Mouse (Mus musculus) CD8-positive naive resting alpha-beta T cell, adult 2 months (primary cell): ENCODE measurements around the gene Lyz1.
A peak's percentile ranks its signal among the peaks of the same experiment; 100 is the strongest.
"Not testable (repeated sequence)": the region's sequence is repeated elsewhere in the genome, so short reads cannot be mapped to it uniquely, and the experiment has no call there.

Source experiments
- DNase-seq, 2 experiments: peaks; one replicate each; pipeline ENCODE4 v3.0.0; 2022; ENCODE audit warnings: low read depth in 2 of 2, low spot score in 2 of 2

Gene Lyz1

DNA sequence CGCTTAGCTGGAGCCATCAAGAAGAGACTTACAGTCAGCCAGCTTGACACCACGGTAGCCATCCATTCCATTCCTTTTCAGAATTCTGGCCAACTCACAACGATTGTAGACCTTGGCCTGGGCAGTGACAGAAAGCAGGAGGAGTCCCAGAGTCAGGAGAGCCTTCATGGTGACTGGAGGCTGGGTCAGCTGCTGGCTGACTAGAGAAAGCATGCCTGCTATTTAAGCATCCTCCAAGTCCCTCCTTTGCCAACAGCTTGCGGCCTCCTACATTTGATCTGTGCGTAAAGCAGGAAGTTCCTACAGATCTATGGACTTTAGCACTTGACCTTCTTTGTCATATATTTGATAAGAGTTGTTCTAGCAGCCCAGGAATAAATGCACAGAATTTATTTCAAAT is at the start of gene Lyz1:
Lyz1 (minus strand) TSS at position 198 of the 400 bp plus-strand sequence.
- DNase-seq: no peak

DNA sequence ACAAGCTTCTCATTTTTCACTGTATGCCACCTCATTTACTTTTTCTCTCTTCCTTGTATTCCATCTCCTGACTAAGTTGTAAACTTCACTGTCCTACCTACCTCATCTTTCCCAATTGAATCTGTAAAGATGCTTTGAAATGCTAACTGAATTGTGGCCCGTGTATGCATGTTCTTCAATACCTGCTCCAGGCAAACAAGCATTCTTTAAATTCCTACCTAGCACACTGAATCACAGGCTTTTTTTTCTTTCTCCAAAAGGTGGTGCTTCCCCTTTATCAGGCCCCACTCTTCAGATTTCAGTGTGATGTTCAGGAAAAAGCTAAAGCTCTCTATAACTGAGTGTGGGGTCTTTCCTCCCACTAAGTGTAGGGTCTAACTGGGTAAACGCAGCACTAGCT is 49.7 kb upstream of the Lyz1 start:
- no peak for DNase-seq

DNA sequence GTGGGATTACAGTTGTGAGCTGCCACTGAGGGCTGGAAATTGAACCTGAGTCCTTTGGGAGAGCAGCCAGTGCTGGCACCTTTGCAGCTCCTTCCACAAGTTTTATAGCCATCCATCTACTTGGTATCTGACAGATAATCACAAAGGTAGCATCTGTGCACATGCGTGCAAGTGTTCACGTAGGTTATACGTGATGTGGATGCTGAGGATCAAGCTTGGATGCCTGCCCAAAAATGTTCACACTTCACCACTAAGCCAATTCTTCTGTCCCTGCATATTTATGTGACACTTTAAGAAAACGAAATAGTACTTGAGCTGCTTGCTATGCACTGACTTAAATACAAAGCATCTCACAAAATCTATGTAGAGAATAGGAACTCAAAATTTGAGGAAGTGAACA is 48.4 kb upstream of the Lyz1 start:
- no peak for DNase-seq

DNA sequence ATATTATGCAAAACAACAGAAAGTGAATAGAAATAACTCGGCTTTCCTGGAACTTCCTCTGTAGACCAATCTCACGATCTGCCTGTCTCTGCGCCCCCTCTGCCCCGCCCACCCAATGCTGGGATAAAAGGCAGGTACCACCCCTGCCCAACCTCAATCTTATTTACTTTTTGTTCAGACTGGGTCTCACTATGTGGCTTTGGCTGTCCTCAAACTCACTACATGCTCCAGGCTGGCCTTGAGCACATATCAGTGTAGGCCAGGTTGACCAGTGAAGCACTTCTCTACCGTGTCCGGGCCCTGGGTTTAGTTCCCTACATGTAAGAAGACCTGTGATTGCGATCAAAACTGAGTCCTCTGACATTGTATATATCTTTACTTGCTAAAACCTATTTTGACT is 46.6 kb upstream of the Lyz1 start:
- DNase-seq: no peak

DNA sequence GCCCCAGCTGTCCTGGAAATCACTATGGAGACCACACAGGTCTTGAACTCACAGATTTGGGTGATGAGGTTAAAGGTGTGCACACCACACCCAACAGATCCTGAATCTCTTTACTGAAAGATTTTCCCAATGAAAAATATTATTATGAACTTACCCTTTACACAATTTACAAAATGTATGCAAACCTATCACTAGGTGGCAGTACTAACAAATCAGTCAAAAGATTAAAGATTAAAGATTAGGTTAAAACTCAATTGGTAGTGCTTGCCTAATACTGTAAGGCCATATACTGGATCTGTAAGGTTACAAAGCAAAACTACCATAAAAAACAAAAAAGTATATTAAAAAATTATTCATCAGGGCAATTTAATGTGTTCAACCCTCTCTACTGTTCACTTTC is 45.3 kb upstream of the Lyz1 start:
- DNase-seq: no peak

DNA sequence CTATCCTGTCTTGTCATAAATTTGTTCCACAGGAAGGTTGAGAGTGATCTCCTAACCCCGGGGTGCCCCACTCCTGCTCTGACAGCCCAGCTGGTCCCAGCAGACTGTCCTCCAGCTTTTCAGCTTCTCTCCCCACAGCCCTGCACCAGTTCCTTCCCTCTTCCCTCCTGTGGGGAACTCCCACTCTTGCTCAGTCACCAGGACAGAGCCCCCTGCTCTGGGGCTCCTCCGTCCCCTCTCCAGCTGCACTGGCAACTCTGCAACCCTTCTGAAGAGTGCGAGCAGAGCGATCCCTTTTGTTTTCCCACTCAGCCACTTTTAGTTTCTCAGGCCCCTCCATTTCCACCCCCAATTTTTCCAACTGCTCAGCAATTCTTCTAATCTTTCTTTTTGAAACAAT is 43.0 kb upstream of the Lyz1 start:
- DNase-seq: no peak

DNA sequence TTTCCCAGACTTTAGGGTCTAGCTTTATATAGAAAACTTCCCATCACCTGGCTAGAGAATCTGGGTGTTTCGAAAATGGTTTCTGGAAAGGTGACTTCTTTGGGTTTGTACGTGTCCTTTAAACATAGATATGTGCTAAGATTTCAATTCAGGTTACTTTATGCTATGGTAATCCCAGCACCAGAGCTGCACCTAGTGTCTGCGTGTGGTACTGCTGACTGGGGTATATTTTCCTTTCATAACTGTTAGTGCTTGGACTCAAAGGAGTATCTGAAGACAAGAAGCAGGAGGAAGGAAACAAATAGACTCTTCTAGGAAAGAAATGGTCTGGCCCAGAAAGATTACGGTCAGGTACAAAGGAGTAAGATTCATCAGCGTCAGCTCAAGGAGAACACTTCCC is 37.9 kb upstream of the Lyz1 start:
- DNase-seq: peak in 1 of 2 experiments; percentile 21

DNA sequence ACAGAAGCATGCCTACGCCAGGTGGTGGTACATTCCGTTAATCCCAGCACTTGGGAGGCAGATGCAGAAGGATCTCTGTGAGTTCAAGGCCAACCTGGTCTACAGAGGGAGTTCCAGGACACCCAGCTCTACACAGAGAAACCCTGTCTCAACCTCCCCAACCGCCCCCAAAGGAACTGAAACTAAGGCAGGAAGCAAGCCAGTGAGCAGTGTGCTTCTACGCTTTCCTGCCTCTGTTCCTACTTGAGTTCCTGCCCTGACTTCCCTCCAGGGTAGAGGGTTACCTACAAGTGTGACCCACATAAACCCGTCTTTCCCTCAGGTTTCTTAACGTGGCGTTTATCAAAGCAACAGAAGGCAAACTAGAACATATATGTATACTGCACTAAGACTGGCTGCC is 31.1 kb upstream of the Lyz1 start:
- DNase-seq: no peak

DNA sequence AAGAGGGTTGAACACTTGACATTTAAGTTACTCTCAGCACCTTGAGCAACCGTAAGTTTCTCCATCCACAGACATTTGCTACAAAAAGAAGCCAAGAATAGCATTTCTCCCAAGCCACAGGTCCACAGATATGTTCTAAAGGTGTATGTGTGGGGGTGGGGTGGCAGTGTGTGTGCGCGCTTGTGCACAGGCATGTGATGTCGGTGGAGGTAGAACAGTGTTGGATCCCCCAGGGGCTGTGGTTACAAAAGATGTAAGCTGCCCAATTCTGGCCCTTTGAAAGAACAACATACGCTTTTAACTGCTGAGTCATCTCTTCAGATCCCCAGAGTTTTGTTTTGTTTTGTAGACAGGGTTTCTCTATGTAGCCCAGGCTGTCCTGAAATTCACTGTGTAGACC is 30.0 kb upstream of the Lyz1 start:
- DNase-seq: no peak

DNA sequence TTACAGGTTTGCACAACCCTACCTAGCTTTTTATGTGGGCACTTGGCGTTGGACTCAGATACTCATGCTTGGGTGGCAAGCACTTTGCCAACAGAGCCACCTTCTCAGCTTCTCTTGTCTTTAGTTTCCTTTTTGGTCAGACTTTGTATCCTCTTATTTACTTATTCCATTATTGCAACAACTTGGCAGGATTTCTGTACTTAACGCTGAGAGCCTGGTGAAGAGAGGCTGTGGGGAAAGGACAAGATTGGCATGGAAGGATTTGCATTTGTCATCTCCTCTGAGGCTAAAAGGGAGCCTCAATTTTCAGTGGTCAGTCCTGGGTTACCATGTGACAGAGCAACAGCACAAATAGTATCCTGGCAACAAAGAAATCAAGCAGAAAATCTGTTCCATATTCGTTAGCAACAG is 27.9 kb upstream of the Lyz1 start:
- no peak for DNase-seq

DNA sequence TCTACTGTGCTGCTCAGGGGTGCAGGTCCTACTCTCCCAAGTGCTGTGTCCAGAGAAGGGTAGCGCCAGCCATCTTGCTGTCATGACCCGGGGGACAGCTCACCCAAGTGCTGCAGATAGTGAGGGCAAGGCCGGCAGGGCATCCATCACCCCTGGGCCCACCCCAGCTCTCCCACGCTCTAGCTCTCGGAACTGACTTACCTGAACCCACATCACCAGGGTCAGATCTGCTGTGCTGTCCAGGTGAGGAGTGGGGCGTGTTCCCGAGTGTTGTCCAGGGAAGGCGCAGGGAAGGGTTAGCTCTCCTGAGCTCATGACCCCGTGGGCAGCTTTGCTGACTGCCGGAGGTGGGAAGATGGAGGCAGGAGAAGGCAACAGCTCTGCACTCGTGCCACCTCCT is 23.7 kb upstream of the Lyz1 start:
- DNase-seq: no peak

DNA sequence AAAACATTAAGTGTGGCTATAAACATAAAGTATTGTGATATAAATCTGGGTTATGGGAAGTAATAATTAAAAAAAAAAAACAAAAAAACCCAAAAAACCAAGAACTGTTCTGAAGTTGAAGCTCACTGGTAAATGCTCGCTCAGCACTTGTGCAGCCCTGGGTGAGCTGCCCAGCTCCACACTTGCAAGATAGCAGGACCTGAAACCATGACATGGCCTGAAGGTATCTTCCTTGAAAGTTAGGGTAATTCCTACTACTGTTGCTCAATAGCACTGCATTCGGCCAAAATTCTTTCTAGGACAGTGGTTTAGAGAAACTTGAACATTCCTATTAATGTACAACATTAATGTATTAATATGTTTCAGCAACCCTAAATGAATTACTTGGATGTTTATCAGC is 20.5 kb upstream of the Lyz1 start:
- DNase-seq: no peak

DNA sequence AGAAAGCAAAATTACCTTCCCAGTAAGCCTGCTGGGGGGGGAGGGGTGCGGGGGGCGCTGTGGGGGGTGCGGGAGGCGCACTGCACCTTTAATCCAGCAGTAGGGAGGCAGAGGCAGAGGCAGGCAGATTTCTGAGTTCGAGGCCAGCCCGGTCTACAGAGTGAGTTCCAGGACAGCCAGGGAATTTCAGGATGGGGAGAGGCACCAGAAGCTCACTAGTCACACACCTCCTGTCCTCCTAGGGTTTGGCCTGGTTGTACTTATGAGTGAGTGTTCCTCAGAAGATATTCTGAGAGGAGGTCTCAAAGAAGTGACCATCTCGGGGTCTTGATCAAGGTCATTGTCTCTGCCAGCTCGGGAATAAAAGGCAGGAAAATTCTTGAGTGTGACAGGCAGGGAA is 19.5 kb upstream of the Lyz1 start:
- DNase-seq: no peak

DNA sequence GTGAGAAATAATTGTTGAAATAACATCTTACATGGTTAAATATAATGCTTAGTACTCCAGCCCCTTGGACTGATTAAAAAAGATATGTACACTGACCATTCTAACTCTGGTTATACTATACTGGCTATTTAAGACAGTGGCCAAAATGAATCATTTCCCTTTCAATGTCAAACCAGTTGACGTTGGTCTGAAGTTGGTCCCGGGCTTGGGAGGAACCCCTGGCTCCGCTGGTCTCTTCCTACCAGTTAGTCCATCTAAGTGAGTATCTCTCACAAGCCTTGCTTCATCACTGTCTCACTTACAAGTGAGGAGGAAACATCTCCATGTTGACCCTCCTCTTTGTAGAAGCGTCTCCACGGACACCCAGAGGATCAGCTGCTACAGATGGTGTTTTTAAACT is 11.7 kb upstream of the Lyz1 start:
- no peak for DNase-seq

DNA sequence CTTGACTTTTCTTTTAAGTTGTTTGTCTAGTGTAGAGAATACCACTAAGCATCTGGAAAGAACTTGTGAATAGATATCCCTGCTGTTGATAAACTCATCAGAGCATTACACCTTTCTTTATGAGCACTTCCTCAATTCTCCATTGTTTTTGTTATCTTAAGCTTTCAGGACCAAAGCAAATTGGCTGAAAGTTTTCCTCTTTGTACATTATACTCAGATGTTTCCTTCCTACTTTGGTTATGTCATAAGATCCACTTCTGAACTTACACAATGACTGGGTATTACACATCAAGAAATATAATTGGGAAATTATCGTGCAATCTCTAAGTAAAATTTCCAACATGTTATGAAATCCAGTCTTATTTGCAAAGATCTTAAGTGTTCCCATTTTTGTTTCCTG is 9.0 kb upstream of the Lyz1 start:
- DNase-seq: no peak

DNA sequence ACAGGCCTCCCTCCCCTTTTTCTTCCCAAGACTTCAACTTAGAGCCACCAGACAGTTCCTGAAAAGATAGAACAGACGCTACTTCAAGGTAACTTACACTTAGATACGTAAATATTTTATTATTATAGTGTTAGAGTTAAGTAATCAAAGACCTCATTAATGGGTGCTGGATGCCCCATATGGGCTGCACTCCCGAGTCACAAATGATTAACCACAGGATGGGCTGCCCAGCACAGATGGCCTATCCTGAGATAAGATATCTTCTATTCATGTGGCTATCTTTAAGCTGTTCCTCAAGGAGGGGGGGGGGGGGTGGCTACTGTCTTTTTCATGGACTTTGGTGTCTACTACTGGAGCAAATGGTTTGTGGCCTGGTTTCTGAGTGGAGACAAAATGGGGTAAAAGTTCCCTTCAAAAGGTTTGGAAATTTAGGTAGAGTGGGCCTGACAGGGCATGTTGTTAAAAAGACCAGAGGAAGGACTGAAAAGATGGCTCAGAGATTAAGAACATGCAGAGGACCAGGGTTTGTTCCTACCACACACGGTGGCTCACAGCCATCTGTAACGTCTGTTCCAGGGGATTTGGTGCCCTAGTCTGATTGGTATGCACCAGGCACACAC is 7.3 kb upstream of the Lyz1 start:
- DNase-seq: no peak

DNA sequence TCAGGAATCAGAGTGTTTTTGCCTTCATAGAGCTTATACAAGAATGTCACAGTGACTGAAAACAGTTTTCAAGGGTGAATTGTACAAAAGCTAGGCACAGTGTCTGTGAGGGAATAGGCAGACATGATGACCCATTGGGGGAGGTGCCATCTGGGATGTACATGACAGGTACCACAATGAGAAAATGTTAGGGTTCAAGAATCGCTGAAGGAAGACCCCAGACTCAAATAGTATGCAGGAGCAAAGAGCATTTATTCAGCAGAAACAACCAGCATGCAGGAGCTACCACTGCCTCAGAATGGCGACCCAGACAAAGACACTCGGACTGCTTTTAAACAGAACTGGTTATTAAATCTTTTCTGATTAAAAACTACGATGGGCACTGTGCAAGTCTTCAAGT is 6.4 kb upstream of the Lyz1 start:
- no peak for DNase-seq

DNA sequence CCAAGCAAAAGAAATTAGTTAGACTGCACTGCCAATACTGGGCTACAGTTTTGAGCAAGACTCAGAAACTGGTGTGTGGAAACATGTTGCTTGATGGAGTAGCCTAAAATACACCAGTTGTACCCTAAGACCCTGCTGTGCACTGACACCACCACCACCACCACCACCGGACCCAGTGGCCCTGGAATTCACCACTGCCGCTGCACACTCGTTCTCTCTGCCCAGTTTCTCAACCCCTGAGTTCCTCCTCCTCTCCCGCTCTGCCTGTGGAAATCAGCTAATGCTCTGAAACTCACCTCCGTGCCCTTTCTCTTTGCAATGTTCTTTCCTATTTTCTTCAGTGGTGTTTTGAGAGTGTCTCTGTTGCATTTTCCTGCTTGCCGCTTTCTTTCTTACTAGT is 5.7 kb upstream of the Lyz1 start:
- DNase-seq: no peak

DNA sequence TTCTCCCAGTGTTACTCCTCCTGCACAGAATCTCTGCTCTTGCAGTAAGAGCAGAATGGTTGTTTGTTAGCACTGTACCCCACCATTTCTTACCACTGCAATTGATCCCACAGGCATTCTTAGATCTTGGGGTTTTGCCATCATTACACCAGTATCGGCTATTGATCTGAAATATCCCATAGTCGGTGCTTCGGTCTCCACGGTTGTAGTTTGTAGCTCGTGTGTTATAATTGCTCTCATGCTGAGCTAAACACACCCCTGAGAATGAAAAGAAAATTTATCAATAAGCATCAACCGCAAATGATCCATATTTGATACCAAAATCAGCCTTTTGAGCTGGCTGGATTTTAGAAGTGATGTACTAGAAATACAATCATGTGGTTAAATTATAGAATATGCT is 1.7 kb downstream of the Lyz1 start:
- not testable (repeated sequence) for DNase-seq

DNA sequence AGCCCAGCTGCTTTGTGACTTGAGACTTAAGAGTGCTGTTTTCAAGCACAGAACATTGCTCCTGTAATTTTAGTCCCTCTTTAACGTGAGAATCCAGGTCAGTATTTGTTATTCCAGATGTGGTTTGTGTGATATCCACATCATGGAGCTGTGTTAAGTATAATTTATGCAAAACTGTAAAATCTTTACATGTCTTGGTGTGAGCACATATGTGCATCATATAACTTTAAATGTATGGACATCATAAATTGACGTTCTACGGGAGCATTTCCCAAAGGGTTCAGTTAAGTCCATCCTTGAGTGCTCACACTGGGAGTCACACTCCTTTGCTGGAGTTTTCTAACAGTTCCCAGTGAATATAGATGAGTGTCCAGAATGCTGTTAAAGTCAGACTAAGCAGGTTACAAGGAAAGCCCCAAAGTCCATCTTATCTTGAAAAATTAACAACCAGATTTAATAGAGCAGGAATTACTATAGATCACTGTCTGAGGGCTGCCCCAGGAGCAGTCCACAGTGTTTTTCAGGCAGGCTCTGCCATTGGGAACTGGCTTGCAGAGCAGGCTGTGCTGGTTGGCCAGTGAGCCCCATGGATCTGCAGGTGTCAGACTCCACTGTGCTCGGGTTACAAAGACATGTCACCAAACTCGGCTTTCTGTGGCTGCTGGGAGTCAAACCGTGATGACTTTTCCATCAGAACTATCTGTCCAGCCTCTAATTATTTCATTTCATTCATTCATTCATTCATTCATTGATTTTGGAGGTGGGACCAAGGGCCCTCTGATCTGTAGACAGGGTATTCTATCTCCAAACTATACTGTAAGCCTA is 2.4 kb downstream of the Lyz1 start:
- DNase-seq: no peak

DNA sequence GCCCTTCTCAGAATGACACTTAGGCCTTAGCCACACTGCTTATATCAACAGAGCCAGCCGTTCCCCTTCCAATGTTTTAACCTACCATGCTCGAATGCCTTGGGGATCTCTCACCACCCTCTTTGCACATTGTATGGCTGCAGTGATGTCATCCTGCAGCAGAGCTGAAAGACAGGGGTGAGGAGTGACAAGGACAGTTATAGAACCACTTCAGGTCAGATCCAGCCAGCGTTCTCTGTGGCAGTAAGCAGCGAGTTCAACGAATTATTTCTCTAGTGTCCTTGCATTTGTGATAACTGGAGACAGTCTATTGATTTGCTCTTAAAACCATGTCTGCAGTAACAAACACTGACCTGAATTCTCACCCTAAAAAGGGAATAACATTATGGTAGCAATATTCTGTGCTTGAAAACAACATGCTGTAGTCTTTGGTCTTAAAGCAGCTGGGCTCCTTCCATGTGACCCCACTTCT is 3.6 kb downstream of the Lyz1 start:
- DNase-seq: not testable (repeated sequence)

DNA sequence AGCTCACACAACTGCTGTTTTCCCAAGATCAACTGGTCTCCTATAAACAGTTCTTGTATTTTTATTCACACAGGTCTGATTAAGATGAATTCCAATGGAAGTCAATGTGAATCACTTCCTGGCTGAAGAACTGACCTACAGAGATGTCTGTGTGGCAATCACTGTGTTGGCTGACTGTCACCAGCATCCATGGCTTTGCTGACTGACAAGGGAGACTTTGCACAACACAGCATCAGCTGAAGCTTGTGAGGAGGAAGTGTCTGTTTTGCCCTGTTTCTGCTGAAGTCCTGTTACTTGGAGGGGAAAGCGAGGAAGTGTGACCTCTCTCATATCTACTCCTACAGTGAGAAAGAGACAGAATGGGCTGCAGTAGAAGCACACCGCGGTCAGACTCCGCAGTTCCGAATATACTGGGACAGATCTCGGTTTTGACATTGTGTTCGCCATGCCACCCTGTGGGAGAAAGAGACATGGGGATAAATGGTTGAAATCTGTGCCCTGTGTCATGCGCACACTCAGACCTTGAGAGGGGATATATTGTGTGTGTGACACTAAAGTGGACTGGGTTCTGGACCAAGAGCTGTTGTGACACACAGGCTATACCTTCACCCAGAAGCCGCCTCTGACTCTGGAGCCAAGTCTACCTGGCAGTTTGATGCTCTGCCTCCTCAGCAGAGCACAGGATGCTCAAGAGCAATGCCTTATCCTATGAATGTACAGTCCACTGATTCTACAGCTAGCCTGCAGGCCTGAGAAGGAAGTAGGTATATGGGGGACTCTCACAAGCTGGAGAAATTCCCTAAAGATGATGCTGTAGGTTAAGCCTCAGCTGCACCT is 4.3 kb downstream of the Lyz1 start:
- DNase-seq: no peak
